Mouse (Mus musculus): ENCODE data around the gene Gatd1.

- TF ChIP-seq CTCF (IDR thresholded peaks at IDR 0.05; ENCODE audit: insufficient read depth, low read depth, low read length) (no peak), POLR2A (IDR thresholded peaks at IDR 0.05; ENCODE audit: insufficient read depth, low read depth, low read length) (no peak)
Observed at GRCm38 (mm10) chr7:141394158-141394557, 19.8 kb downstream of the Gatd1 start.

All from olfactory bulb, adult 2 months (tissue).